Mouse (Mus musculus): ENCODE measurements around the gene Bcl9. TPM values are rescaled to one million over a fixed set of nuclear protein-coding genes. Genes with fewer than 3 reads are reported as not detected.

The Bcl9 gene
- polyA plus RNA-seq, 1 experiment from 2014 or later = 21.2 TPM

GRCm38 (mm10) chr3:97209351-97209750, 88.4 kb downstream of the Bcl9 start:
- no peaks in the 10 kb centered on the region for H3K9me3 ChIP-seq (ENCODE audit: control insufficient read depth)
- no peak for TF ChIP-seq CTCF (IDR thresholded peaks at IDR 0.05; ENCODE audit: low read depth)

GRCm38 (mm10) chr3:97206521-97206920, 91.2 kb downstream of the Bcl9 start:
- 77% methylated on average over 3 of the region's 3 CpGs for WGBS
- Histone ChIP-seq H3K4me3 (ENCODE audit: low read depth, low read length) (no peak overlapping the region), H3K27ac (ENCODE audit: low read depth, low read length) (no peak overlapping the region), H3K4me2 (replicated peaks; ENCODE audit: low read depth) (no peak overlapping the region), H3K9ac (ENCODE audit: low read depth, low read length) (no peak overlapping the region), H3K36me3 (ENCODE audit: control insufficient read depth, insufficient read depth) (peaks cover 64% of the 10 kb centered on the region), H3K4me1 (replicated peaks; ENCODE audit: control insufficient read depth, insufficient read depth, low read length) (no peaks in the 10 kb centered on the region), H3K9me3 (ENCODE audit: control insufficient read depth) (no peaks in the 10 kb centered on the region), H3K27me3 (replicated peaks; ENCODE audit: control insufficient read depth, insufficient read depth, low read length) (no peaks in the 10 kb centered on the region)
- no peak for TF ChIP-seq CTCF (IDR thresholded peaks at IDR 0.05; ENCODE audit: low read depth)
- ATAC-seq = no peak

More at GRCm38 (mm10) chr3:97209351-97209750, 88.4 kb downstream of the Bcl9 start:
- ATAC-seq = no peak
- H3K27ac ChIP-seq (ENCODE audit: low read depth, low read length) = no peak overlapping the region
- no peak overlapping the region for H3K4me2 ChIP-seq (replicated peaks; ENCODE audit: low read depth)
- H3K4me1 ChIP-seq (replicated peaks; ENCODE audit: control insufficient read depth, insufficient read depth, low read length) = no peaks in the 10 kb centered on the region
- H3K4me3 ChIP-seq (ENCODE audit: low read depth, low read length) = no peak overlapping the region
- 93% methylated on average over 9 of the region's 9 CpGs for WGBS
- H3K9ac ChIP-seq (ENCODE audit: low read depth, low read length) = no peak overlapping the region
- peaks cover 70% of the 10 kb centered on the region for H3K36me3 ChIP-seq (ENCODE audit: control insufficient read depth, insufficient read depth)
- no peaks in the 10 kb centered on the region for H3K27me3 ChIP-seq (replicated peaks; ENCODE audit: control insufficient read depth, insufficient read depth, low read length)

GRCm38 (mm10) chr3:97203880-97204279, 93.8 kb downstream of the Bcl9 start:
- Histone ChIP-seq H3K27ac (ENCODE audit: low read depth, low read length) (no peak overlapping the region), H3K36me3 (ENCODE audit: control insufficient read depth, insufficient read depth) (peaks cover 48% of the 10 kb centered on the region), H3K9ac (ENCODE audit: low read depth, low read length) (no peak overlapping the region), H3K4me2 (replicated peaks; ENCODE audit: low read depth) (no peak overlapping the region), H3K4me1 (replicated peaks; ENCODE audit: control insufficient read depth, insufficient read depth, low read length) (0 out of 2 replicates have a peak, but pooled peaks cover 5% of the 10 kb centered on the region), H3K27me3 (replicated peaks; ENCODE audit: control insufficient read depth, insufficient read depth, low read length) (no peaks in the 10 kb centered on the region), H3K9me3 (ENCODE audit: control insufficient read depth) (no peaks in the 10 kb centered on the region), H3K4me3 (ENCODE audit: low read depth, low read length) (no peak overlapping the region)
- WGBS = 62% methylated on average over 14 of the region's 14 CpGs
- ATAC-seq = no peak
- TF ChIP-seq CTCF (IDR thresholded peaks at IDR 0.05; ENCODE audit: low read depth) = no peak

GRCm38 (mm10) chr3:97201943-97202342, 95.8 kb downstream of the Bcl9 start:
- H3K9ac ChIP-seq (ENCODE audit: low read depth, low read length) = no peak overlapping the region
- no peak overlapping the region for H3K27ac ChIP-seq (ENCODE audit: low read depth, low read length)
- no peak overlapping the region for H3K4me3 ChIP-seq (ENCODE audit: low read depth, low read length)
- peak; percentile 51; the same call in 1 of the 2 replicates for ATAC-seq
- no peaks in the 10 kb centered on the region for H3K27me3 ChIP-seq (replicated peaks; ENCODE audit: control insufficient read depth, insufficient read depth, low read length)
- H3K4me2 ChIP-seq (replicated peaks; ENCODE audit: low read depth) = no peak overlapping the region
- H3K9me3 ChIP-seq (ENCODE audit: control insufficient read depth) = no peaks in the 10 kb centered on the region
- 0 out of 2 replicates have a peak, but pooled peaks cover 5% of the 10 kb centered on the region for H3K4me1 ChIP-seq (replicated peaks; ENCODE audit: control insufficient read depth, insufficient read depth, low read length)
- TF ChIP-seq CTCF (IDR thresholded peaks at IDR 0.05; ENCODE audit: low read depth) = peak; percentile 92
- peaks cover 29% of the 10 kb centered on the region for H3K36me3 ChIP-seq (ENCODE audit: control insufficient read depth, insufficient read depth)
- WGBS = 51% methylated on average over 5 of the region's 5 CpGs

- no peak for ATAC-seq
- H3K36me3 ChIP-seq (ENCODE audit: control insufficient read depth, insufficient read depth) = 0 out of 2 replicates have a peak, but pooled peaks cover 10% of the 10 kb centered on the region
- 31% methylated on average over 4 of the region's 4 CpGs for WGBS
- no peaks in the 10 kb centered on the region for H3K9me3 ChIP-seq (ENCODE audit: control insufficient read depth)
- no peak for TF ChIP-seq CTCF (IDR thresholded peaks at IDR 0.05; ENCODE audit: low read depth)
- no peak overlapping the region for H3K4me3 ChIP-seq (ENCODE audit: low read depth, low read length)
- H3K27me3 ChIP-seq (replicated peaks; ENCODE audit: control insufficient read depth, insufficient read depth, low read length) = no peaks in the 10 kb centered on the region
- H3K9ac ChIP-seq (ENCODE audit: low read depth, low read length) = no peak overlapping the region
- no peak overlapping the region for H3K4me2 ChIP-seq (replicated peaks; ENCODE audit: low read depth)
- 0 out of 2 replicates have a peak, but pooled peaks cover 5% of the 10 kb centered on the region for H3K4me1 ChIP-seq (replicated peaks; ENCODE audit: control insufficient read depth, insufficient read depth, low read length)
- no peak overlapping the region for H3K27ac ChIP-seq (ENCODE audit: low read depth, low read length)
Measured at GRCm38 (mm10) chr3:97199261-97199660, 98.5 kb downstream of the Bcl9 start.

GRCm38 (mm10) chr3:97196571-97196970, 101.1 kb downstream of the Bcl9 start:
- Histone ChIP-seq H3K4me1 (replicated peaks; ENCODE audit: control insufficient read depth, insufficient read depth, low read length) (0 out of 2 replicates have a peak, but pooled peaks cover 5% of the 10 kb centered on the region), H3K9me3 (ENCODE audit: control insufficient read depth) (no peaks in the 10 kb centered on the region), H3K9ac (ENCODE audit: low read depth, low read length) (no peak overlapping the region), H3K4me2 (replicated peaks; ENCODE audit: low read depth) (peak overlapping the region; percentile 13; the same call in 1 of the 2 replicates), H3K36me3 (ENCODE audit: control insufficient read depth, insufficient read depth) (no peaks in the 10 kb centered on the region), H3K4me3 (ENCODE audit: low read depth, low read length) (no peak overlapping the region), H3K27ac (ENCODE audit: low read depth, low read length) (no peak overlapping the region), H3K27me3 (replicated peaks; ENCODE audit: control insufficient read depth, insufficient read depth, low read length) (no peaks in the 10 kb centered on the region)
- 85% methylated on average over 8 of the region's 8 CpGs for WGBS
- no peak for TF ChIP-seq CTCF (IDR thresholded peaks at IDR 0.05; ENCODE audit: low read depth)
- ATAC-seq = no peak

All from intestine, postnatal 0 days (tissue).